Mouse (Mus musculus) kidney, adult 9 months (tissue): ENCODE results near the gene Il22.
"Not testable (repeated sequence)": the region's sequence is repeated elsewhere in the genome, so short reads cannot be mapped to it uniquely, and the experiment has no call there.

ENCODE experiments used
- DNase-seq: peaks from one replicate; pipeline ENCODE4 v3.0.0; 2022

Gene Il22

DNA sequence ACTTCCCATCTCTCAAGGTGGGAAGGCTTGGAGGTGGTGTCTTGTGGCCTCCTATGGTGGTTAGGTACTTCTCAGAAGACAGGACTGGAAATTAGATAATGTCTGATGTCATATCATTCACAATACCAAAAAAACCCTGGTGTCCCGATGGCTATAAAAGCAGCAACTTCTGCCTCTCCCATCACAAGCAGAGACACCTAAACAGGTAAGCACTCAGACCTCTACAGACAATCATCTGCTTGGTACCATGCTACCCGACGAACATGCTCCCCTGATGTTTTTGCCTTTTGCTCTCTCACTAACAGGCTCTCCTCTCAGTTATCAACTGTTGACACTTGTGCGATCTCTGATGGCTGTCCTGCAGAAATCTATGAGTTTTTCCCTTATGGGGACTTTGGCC lies at the start of gene Il22:
Gene Il22, plus strand, starts transcription at position 301 of the 400 bp plus-strand sequence.
- DNase-seq = no peak

DNA sequence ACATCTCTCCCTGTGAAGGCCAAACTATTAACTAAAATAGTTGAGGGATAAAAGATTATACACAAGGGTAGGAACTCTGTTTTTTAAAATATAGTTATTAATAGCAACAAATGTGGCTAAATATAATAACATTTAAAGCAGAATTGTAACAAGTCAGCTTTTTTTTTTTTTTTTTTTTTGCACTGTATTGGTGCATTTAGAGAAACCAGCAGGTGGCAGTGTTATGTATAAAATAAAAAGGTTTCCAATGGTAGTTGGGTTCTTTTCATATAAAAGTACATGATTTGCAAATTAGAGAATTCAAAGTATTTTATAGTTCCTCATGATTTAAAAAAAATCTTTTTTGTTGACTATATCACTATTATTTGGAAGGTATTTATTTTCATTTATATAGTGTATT lies 48.8 kb upstream of the Il22 start:
- peak; percentile 21 for DNase-seq

DNA sequence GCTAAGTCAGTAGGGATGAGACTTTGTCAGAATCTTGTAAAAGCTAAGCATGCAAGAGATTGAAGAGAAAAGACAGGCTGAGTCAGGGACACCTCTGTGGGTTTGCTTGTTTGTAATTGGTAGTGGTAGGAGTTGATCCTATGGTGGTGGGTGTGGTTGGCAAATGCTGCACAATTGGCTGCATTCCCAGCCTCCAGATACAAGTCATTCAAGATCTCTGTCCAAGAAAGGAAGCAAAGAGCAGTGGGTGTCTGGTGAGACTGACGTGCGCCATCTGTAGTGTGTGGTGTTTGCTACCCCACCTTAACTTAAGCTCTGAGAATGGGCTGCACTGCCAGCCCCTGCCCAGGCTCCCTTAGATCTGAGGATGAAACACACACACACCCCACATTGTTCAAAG lies 43.6 kb upstream of the Il22 start:
- DNase-seq = no peak

DNA sequence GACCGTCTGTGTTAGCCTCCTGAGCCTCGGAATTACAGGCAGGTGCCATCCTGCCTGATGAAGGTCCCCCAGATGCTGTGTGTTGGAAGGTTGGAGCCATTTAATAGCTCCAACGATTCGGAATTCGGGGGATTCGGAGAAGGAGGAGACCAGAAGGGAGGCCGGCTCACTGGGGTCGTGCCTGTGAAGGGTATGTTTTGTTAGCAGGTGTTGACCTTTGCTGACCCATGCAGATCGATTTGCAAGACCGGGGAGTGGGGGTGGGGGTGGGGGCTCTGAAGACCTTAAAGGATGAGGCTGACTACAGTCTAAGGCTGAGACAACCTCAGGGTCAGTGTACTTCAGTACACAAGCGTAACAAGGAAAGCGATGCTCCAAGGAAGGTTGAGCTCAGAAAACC lies 35.5 kb upstream of the Il22 start:
- no peak for DNase-seq

DNA sequence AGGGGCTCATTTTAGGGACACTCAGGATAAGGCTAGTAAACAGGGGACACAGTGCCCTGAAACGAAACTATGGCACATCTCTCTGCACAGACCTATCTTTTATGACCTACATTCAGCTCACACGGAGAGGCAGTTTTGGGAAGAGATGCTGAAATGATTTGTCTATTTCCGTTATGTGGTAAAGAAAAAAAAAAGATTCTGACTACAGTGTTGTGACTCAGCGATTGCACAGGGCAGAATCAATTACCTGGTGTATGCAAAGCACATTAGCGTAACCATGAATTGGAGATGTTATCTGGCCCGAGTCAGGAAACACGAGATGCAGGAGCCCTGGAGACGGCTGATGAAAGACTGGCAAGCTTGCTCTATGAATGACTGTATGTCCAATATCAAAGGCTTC lies 32.3 kb upstream of the Il22 start:
- no peak for DNase-seq

DNA sequence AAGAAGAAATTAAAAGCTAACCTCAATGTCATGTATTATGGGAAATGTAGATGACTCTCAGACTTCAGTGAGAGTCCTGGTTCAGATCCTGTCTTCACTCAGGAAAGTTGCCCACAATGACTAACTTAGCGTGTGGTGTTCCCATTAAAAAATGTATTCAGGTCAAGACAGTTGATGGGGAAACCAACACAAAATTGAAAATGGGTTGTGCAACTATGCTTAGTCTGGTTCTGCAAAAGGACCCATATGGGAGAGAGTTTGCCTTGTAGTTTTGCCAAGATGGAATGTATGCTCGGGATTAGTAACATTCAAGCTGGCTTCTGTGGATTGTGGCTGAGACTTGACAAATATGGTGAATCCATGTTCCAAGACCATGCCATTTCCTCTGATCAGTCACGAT lies 31.9 kb upstream of the Il22 start:
- no peak for DNase-seq

DNA sequence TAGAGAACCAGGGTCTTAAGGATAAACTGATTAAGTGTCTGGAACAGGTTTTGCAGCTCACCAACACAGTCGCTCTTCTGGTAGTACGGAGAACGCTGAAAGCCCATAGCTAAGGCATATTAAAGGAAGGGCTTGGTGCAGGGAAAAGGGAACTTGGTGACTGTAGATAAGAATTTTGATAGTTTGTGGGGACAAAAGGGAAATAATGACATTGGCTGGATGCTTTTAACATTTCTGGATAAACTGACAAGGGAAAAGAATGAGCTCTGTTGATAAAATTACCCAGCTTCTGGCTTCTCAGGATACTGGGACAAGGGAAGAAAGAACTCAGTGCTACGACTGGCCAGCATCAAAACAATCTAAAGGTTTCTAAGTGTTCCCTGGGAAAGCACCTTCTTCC lies 29.2 kb upstream of the Il22 start:
- DNase-seq = not testable (repeated sequence)

DNA sequence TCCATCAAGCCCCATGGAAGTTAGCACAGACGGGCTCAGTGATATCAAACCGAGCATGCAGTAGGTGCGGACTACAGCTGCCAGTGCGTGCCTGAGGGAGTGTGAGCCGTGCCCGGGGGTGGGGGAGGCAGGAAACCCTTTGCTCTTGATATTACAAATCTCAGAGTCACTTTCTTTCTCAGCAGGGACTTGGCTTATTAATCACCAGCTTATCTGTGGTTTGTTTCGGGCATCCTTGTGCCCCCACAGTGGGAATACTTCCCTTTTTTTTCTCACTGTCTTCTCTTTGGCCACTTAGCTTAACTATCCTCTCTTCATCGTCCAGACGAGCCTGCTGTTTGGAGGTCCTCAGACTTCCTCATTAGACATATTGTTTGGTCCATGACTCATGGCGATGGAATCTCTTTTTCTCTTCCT lies 26.0 kb upstream of the Il22 start:
- DNase-seq = no peak

DNA sequence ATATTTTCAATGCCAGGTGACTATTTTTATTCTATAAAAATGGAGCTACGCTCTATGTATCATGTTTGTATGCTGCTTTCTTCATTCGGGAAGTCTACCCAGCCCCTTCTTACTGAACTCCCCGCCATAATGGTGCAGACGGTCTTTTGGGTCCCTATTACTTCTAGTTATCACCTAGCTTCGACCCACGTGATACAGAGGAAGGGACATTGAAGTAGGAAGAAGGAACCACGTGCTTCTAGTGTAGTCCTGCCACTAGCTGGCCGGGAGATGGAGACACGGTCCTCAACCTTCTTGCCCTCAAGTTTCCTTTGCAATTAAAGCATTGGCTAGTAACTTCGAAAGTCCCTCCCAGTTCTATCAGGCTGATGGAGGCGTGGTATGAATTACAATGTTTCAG lies 25.5 kb upstream of the Il22 start:
- DNase-seq = no peak

DNA sequence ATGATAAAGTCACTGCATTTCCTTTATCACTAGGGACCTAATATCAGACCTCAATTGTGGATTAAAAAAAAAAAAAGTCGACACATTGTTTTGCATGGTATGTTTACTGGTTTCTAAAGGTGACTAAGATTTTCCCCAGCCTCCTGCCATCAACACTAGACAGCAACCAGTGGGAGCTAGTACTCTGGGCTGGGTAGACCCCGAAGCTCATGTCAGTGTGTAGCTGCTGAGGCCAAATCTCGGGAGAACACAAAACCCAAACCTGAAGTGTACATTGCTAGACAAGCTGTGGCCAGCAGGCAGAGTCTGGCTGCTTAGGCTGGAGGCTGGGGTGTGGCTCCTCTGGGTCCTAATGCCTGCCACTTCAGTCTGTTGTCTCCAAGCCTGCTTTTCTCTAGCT lies 9.6 kb upstream of the Il22 start:
- not testable (repeated sequence) for DNase-seq

DNA sequence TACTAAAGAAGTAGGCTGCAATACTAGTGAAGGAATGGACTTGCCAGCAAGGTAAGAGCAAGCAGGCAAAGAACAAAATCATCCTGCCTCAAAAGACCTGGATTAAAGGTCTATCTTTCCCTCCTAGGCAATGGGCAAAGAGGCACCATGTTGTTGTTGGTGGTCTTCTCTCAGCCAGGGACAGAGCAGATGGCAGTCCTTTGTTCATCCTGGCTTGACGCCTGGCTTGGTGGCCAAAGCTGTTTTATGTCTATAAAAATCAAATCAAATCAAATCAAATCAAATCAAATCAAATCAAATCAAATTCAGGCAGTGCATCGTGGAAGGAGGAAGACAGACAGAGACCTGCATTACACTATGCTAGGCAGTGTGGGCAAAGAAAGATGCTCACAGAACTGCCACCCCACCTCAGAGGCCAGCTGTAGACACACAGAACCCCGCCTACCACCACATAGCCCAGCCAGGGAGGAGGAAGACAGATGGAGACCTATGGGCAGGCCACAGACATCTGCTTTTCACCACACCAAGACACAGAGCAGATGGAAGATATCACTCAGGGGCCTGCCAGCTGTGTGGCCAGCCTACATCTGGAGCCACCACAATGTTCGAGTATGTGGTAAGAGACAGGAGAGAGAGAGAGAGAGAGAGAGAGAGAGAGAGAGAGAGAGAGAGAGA lies 11.1 kb downstream of the Il22 start:
- DNase-seq = not testable (repeated sequence)

DNA sequence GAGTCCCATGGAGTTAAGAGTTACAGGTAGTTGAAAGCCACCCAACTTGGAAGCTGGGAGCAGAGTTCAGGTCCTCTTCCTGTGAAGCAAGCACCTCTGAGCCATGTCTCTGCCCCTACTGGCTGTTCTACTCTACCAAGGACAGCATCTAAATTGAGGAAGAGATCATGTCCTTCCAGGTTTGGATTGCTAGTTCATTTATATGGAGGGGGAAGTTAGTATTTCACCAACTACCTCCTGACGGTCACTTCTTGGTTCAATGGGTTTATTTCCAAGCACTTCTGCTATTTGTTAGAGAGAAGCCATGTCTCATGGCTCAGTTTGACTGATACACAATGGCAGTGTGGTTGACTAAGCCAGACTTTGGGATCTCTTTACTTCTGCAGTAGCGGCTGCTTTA lies 22.9 kb downstream of the Il22 start:
- not testable (repeated sequence) for DNase-seq

DNA sequence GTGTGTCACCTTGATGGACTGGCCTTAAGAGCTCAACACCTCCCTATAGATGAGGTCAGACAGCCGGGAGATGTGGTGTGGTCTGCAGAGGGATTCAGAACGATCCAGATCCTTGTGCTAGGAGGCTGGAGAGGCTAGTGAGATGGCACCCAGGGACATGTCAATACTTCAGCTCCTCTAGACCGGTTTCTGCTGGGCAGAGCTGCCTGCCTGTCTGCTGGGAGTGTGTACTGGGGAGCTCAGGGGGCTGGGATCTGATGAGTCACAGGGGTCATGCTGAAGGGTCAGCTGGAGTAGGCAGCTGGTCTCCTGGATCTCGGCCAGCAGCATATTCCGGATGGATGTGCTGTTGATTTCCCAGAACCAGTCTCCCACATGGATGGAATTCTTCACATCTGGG lies 27.9 kb downstream of the Il22 start:
- DNase-seq = not testable (repeated sequence)

DNA sequence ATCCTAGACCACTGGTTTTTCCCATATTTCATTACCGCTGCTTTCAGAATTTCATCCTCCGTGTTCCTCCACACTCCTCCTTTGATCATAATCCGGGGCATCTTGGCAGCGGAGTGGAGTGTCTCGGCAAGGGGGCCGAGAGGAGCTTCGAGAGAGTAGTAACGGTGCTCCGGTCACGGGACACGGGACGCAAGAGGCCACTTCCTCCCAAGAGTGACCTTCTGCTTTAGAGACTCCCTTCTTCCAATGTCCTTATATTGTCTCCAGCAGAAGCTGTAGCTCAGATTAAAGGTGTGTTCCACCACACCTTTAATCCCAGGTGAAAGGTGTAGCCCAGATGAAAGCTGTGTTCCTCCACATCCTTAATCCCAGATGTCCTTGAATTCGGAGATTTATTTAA lies 35.9 kb downstream of the Il22 start, which contains the start of gene Gm32717:
Gene Gm32717, minus strand, starts transcription at position 101 of the 400 bp plus-strand sequence.
- not testable (repeated sequence) for DNase-seq

DNA sequence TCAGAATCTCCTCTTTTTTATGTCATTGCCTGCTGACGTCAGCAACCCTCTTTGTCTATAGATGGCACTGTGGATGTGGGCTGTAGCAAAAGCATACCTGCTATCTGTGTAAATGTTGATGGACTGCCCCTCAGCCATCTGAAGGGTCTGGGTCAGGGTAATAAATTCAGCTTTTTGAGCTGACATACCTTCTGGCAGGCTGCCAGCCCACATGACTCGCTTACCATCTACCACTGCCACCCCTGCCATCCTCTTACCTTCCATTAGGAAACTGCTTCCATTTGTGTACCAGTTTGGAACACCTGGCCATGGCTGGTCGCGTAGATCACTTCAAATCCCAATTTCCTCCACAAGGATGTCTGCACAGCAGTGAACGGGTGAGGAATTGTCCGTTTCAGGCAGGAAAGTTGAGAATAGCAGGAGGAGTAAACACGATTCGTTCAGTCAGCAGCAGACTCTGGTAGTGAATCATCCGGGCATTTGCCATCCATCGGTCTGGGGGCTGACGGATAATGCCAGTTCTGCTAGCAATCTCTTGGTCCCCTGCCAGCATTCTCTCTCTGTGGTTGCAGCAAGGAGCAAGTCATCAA lies 44.4 kb downstream of the Il22 start:
- not testable (repeated sequence) for DNase-seq

DNA sequence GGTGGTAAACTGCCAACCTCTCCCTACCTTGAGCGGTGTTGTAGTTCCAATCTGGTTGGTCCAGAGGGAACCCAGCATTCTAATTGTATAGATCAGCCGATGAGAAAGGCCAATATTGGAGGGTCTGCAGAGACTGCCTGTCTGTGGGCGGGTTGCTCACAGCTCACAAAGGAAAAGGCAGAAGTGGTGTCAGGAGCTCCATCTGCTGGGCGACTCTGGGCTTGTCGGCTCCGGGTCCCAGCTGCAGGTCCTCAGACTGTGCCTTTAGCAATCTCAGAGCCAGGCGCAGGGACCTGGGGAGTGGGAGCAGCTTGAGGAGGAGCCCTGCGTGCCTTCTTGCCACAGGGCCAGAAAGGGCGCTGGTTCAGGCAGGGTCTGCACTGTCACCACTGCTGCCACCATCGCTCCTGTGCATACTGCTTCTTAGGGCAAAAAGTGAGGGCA lies 46.1 kb downstream of the Il22 start:
- DNase-seq = no peak

DNA sequence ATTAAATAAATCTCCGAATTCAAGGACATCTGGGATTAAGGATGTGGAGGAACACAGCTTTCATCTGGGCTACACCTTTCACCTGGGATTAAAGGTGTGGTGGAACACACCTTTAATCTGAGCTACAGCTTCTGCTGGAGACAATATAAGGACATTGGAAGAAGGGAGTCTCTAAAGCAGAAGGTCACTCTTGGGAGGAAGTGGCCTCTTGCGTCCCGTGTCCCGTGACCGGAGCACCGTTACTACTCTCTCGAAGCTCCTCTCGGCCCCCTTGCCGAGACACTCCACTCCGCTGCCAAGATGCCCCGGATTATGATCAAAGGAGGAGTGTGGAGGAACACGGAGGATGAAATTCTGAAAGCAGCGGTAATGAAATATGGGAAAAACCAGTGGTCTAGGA lies 53.6 kb downstream of the Il22 start, which contains the start of gene Gm32802:
Gene Gm32802, plus strand, starts transcription at position 301 of the 400 bp plus-strand sequence.
- not testable (repeated sequence) for DNase-seq
